Mouse (Mus musculus) megakaryocyte progenitor cell, adult 5-6 weeks (primary cell): ENCODE results near the gene Eef1b2. TPM values are rescaled to one million over a fixed set of nuclear protein-coding genes. Genes with fewer than 3 reads are reported as not detected.

Experiments
- ATAC-seq: replicated peaks from 2 replicates; pipeline ENCODE4 v1.8.0; 2016; ENCODE audit warnings: mild to moderate bottlenecking, moderate TSS enrichment, inconsistent platforms; ENCODE audit not compliant: poor library complexity
- total RNA-seq, 2 experiments: library from RNA; stranded (forward) in 1 of 2; stranded (reverse) in 1 of 2; fragments of 157-497, 149-512 nt in 1 of 2; fragments of 200-1000 nt in 1 of 2; gene quantifications; 2 replicates each; pipeline versions ENCODE4 v1.2.3 to v1.2.4; 2015 to 2017

Eef1b2 gene
- total RNA-seq, 2 experiments from 2014 or later, result 1,640 to 3,229 TPM

DNA sequence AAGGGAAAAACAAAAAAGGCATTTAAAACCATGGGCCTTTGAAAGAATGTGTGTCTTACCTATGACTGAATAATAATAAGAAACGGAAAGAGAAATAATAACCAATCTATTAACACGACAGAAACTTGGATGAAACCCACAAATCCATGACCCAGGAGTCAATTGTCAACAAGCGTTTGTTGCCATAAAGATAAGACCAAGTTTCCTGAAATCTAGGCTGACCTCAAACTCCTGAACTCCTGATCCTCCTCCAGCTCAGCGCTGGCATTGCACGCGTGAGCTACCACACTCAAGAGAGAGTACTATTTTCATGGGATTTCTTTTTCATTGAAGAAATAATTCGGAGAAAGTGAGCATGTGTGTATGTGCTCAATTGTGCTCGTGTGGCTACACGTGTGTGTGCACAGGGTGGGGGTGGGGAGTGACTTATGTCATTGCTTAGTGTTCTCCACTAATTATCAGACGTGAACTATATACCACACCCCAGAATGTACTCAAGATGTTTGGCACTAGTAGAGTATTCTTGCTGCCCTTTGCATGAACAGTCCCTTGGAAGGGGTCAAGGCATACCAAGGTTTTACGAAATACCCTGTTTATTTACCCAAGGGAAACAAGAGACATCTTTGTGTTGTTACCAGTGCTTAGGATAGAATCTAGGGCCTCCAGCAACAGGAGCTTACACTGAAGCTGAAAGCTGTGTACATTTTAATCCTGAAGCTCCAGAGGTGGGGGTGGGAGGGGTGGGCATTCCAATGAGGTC lies 15.9 kb downstream of the Eef1b2 start:
- ATAC-seq, result no peak

DNA sequence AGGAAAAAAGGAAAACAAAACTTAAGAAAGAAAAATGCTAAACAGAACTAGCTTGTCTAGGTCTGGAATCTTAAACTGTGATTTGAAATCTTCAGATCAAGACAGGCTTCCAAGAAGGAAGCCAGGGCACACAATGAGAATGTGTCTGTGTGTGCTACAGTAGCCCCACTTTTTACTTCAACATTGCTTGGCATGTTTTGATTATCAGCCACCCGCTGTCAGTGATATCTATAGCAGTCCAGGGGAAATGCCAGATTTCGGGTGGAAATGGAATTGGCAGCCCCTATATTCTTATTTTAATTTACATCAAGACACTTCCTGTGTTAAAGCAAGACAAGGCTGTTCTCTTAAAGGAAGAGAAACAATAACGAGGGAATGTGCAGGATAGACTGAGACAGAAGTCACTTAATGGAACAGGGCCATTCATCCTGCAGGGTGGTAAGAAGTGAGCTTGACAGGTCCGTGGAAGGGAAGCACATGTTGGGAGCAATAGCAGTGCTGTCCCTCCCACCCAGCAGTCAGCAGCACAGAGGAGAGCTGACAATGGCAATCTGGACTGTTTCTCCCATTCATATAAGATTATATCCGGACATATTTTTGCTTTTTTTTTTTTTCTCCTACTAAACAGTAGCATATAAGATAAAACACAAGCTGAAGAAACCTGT lies 19.4 kb downstream of the Eef1b2 start:
- ATAC-seq, result no peak

DNA sequence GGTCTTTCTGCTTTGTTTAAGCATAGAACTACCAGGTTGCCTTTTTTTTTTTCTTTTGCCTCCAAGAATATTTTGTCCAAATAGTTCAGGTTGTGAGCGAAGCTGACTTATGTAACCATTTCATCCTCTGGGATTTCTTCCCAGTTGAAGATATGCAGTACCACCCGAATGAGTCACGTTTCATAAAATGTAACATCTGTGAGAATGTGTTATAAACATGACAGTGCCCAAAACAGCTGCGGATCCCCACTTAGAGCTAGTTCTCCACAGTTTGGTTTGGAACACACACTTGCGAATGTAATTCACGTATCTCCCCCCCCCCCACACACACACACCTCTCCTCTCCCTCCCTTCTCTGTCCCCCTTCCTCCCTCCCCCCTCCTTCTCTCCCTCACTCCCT lies 22.8 kb downstream of the Eef1b2 start:
- ATAC-seq, result no peak

DNA sequence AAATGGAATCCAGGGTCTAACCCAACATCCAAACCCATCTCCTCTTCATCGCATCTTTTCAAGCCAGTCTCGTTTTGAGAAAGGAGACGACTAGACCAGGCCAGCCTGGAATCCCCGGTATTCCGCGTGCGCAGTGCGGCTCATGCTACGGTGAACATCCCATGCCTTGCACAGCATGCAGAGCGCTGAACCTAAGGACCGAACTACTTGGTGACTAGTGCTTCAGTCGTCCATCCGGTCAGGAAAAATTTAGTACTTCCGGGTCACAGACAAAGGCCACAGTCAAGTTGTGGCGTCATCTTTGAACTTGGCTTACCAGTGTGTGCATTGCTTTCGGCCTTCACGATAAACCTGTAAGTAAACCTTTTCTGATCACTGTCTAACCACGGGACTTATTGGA lies 23.7 kb downstream of the Eef1b2 start:
- no peak for ATAC-seq

DNA sequence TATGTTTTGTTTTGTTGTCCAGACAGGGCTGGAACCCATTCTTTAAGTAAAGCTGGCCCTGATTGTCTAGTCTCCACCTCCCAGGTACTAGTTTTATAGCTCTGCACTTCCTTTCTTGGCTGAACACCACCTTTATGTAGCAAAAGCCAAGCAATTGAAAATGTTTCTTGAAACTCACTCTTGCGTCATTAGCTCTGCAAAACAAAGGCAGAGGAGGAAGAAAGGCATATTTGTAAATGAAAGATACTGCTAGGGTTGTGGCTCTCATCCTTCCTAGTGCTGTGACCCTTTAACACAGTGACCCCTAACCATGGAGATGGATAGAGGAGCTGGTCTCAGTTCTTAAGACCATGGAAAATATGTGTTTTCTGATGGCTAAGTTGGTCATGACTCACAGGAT lies 25.0 kb downstream of the Eef1b2 start:
- ATAC-seq, result no peak

DNA sequence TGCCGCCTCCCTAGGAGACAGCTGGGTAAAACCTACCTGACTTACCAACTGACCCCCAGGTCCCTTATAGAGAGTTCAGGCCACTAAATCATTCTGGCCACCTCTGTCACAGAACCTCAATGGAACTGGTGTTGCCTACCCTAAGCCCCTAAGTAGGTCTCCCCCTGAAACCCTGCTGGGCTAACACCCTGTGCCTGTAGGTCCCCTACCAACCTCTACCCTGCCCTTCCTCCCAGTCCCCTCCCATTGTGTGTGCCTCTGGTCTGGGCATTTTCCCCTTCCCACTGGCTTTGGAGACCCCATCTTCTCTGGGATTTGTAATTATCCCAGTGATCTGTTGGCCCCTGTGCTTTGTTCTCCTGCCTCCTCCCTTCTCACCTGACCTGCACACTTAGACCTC lies 26.8 kb downstream of the Eef1b2 start:
- no peak for ATAC-seq

DNA sequence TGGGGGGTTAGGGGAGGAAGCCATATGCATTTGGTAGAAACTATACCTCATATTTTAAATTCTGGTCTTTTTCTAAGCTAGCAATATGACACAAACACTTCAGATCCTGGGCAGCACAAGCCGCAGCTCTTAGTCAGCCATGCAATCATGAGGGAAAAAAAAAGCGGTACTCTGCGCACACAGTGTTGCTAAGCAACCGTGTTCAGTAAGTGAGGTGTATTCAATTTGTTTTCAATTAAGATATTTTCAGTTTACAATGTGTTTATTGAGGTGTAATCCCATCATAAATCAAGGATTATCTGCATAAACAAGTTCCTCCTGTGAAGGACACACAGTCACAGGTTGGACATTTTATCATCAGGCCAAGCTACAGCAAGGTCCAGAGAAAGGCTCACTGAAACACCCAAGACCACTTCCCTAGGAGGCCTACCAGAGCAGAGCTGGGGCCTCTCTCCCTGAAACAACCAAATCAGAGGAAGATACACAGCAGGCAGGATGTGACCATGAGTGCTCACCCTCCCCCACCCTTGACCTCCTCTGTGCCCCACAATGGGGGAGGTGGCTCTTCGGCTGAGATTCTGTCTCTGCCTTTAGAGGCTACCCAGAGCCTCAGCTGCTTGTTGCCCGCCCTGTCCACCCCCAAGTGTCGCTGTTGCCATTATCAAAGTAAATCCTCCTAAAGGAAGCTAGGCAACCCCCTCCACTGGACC lies 27.5 kb downstream of the Eef1b2 start:
- no peak for ATAC-seq

DNA sequence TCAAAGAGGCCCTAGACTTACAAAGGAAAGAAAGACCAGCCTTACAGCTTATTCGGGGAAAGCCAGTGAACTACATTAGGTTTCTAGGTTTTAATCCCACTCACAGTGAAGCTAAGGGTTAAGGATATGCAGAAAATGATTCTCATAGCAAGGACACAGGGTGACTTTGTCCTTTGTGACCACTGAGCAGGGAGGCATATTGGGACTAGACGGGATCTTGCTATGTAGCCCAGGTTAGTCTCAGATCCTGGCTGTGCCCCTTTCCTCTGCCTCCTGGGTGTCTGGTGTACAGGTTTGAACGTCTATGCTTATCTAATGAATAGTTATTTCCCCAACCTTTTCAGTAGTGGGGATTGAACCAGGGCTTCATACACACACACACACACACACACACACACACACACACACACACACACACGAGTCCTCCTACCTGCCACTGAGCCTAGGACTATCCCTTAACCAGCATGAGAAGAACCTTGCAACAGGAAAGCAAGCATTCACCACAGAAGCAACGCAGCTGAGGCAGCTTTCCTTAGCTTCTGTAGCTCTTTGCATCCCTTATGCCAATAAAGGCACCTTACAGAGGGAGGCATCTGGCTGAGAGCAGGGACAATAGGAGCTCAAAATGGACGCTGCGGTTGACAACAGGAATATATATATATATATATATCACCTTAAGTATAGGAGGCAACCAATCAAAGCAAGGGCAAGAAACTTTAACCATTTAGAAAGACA lies 28.2 kb downstream of the Eef1b2 start:
- ATAC-seq, result no peak

DNA sequence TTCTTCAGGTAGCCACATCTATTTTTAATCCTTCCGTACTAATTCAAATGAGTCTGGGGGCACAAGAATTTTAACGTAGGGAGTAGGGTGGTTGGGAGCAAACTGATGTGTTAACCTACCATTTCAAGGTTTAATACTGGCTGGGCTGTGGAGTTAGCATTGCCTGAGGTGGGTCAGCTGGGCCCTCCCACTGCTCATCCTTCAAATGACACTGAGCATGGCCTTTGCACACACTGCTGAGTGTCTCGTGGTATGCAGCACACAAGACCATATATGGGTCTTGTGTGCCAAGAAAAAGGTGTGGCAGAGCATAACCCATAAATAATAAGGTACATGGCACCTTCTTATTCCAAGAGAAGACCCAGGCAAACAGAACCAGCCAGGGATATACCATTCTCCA lies 31.0 kb downstream of the Eef1b2 start:
- no peak for ATAC-seq

DNA sequence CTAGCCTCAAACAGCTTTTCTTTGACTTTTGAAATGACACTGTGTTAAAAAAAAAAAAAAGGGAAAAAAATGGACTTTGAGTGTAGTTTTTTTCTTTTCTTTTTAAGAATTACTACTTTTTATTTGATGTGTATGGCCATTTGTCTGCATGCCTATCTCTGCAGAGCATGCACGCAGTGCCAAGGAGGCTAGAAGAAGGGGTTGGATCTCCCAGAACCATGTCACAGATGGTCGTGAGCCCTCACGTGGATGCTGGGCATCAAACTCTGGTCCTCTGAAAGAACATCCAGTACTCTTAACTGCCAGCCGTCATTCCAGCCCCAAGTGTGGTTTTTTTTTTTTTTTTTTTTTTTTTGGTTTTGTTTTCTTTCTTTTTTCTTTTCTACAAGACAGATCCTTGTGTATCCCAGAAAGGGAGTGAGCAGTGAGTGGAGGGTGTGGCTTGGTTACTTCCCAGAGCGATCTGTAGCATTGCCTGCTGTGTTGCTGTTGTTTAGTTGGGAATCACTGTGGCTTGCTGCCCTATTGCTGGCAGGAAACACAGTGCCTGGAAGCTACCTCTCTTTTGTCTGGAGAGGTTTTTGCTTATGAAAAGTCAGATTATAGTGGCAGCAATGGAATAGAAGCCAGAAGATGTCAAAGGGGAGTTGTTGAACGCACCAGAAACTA lies 33.4 kb downstream of the Eef1b2 start:
- no peak for ATAC-seq

DNA sequence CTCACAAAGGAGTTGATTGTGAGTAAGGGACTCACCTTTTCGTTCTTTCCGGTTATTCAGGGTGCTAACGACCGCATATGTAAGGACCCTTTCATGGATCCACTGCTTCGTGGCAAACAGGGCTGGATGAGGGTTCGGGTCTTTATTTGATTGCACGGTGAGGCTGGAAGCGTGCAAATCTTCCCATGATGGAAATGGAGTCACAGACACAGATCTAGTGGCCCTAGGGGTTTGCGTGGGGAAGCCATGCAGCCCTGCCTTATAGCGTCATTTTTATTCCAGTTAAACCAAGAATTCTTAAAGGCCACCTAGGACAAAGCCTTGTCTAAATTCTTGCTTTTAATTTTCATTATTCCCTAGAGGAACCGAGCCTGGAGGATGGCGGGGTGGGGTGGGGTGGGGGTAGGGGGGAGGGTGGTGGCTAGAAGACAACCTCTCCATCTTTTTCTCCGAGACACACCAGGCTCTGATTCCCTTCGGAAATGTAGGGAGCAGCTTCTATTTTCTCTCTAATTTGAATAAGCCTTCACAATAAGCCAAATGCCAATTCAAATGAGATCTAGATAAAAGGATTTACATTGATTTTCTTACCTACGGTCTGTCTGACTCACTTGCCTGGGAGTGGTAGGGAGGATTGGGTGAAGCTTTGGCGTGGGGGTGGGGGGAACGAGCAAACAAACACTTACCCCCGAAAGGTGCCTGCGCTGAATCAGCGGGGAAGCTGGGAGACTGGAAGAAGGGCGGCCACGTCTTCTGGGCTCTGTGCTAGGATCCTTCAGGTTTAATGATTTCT lies 37.0 kb downstream of the Eef1b2 start:
- ATAC-seq, result no peak

DNA sequence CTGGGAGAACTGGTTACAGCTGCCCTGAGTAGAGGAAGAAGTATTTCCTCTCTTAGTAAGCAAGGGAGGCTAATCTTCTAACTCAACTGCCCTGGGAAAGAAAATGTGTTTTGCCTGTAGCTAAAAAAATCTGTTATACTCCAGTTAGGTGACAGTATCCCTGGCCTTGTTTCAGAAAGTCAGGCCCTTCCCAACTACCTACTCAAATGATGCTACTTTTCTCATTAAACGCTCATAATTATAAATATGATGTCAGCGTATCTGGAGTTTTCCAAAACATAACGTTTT lies 37.6 kb downstream of the Eef1b2 start, which contains the start of gene Gpr1:
Gene Gpr1 (minus strand): TSS at position 273 of the 288 bp plus-strand sequence.
- no peak for ATAC-seq

DNA sequence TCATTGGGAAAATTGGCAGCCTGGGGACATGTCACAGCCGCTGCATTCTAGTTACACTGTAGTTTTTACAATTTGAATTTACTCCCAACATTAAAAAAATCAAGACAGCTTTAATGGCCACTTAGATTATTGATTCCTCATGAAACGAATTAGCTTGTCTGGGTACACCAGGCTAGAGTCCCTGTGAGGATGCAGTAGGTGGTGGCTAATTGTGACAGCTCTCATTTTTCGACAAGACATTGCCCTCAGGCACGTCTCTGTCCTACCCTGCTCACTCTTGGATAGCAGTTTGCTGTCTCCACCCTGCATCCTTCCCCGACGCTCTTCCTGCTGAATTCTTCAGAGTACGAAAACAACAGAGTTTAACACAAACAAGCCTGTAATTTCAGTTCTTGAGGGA lies 38.0 kb downstream of the Eef1b2 start:
- ATAC-seq, result no peak

DNA sequence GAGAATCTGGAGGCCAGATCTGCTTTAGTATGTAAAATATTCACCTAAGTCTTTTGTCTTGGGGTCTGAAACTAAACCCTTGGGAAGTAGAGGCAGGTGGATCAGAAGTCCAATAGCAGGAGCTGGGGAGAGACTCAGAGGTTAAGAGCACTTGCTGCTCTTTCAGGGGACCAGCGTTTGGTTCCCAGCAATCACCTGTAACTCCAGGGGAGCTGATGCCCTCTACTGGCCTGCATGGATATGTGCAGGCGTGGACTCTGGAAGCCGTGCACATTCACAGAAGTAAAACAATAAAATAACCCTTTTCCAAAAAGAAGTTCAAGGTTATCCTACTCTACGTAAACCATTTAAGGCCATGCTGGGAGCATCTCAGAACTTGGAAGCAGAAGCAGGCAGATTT lies 42.7 kb downstream of the Eef1b2 start:
- no peak for ATAC-seq

DNA sequence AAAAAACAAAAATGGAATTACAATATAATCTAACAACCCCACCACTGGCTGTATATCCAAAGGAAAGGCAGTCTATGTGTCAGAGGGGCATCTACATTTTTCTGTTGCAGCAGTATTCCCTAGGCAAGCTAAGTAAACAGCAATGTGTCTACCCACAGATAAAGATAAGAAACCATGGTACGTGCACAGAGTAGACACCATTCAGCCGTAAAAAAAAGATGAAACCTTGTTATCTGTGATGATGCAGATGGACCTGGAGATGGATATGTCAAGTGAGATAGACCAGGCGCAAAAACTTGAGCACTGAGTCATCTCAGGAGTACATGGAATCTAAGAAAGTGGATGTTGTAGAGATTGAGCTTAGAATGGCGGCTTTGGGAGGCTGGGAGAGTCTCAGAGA lies 48.4 kb downstream of the Eef1b2 start:
- ATAC-seq, result no peak

DNA sequence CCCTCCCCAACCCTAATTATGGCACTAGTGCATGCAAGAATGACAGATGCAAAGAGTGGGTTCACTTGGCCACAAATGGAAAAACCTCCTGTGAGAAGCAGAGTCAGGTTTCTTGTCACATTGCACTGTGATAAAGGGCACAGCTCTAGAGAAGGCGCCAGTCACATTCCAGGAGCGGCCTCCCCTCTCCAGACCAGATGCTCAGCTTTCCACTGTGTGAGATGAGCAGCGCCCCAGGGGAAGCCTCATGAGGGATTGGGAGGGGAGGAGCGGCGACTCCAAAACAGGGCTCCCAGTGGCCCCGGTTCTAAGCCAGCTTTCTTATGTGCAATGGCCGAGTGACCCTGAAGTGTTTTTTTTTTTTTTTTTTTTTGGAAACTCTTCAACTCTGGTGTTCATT lies 49.3 kb downstream of the Eef1b2 start:
- no peak for ATAC-seq

DNA sequence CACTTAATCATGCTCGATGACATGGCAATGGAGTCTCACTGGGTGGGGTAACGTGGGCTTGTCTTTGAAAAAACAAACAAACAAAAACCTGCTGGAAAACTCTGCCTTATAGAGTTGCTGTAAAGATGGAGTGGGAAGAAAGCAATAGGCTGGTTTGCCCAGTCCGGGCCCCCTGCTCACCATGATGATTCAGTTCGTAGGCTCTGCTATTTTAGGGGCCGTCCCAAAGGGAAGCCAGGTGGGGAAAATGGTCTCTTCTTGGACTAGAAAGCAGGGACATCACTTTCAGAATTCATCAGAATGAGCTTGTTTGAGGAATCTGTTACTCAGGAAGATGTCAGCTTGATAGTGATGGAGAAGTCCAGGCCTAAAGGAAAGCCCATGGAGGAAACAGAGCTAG lies 50.6 kb downstream of the Eef1b2 start:
- no peak for ATAC-seq
